Mouse (Mus musculus) olfactory bulb, adult 2 months (tissue): Measurements from ENCODE around the gene Emc10. TPM values are rescaled to one million over a fixed set of nuclear protein-coding genes. Genes with fewer than 3 reads are reported as not detected.

ENCODE experiments used
- H3K27ac ChIP-seq: fragments of 200-500 bp; 2 replicates; pipeline ENCODE4 v1.5.1; 2012; ENCODE audit warnings: low read depth, low read length; ENCODE audit not compliant: insufficient read depth
- H3K4me1 ChIP-seq: fragments of 200-500 bp; 2 replicates; pipeline ENCODE4 v1.6.1; 2012; ENCODE audit warnings: low read length; ENCODE audit not compliant: control insufficient read depth, insufficient read depth
- H3K4me3 ChIP-seq: fragments of 200-500 bp; 2 replicates; pipeline ENCODE4 v1.5.1; 2012; ENCODE audit warnings: mild to moderate bottlenecking, low read depth, low read length, moderate library complexity; ENCODE audit not compliant: insufficient read depth
- CTCF ChIP-seq: fragments of 200-500 bp; IDR thresholded peaks from 2 replicates; pipeline ENCODE4 v1.5.1; 2012; ENCODE audit warnings: low read depth, mild to moderate bottlenecking, low read length, moderate library complexity; ENCODE audit not compliant: insufficient read depth
- POLR2A ChIP-seq: fragments of 200-500 bp; IDR thresholded peaks from 2 replicates; pipeline ENCODE4 v1.6.1; 2012; ENCODE audit warnings: mild to moderate bottlenecking, low read depth, low read length, moderate library complexity; ENCODE audit not compliant: insufficient read depth
- WGBS: fragments of 180-500 bp; shearing (Covaris S2); methylation state at CpG from one replicate; pipeline ENCODE4 v1.1.7; 2018; 5-methylcytosine and 5-hydroxymethylcytosine counted together
- polyA plus RNA-seq: library from polyadenylated mRNA; stranded (reverse); fragments of >200 nt; gene quantifications from 2 replicates; pipeline ENCODE4 v1.2.4, GENCODE M21; 2012; ENCODE audit warnings: low replicate concordance; ENCODE audit not compliant: missing spikeins, insufficient read depth, insufficient read length

Gene Emc10
- polyA plus RNA-seq, 1 experiment: not detected

GRCm38 (mm10) chr7:44462218-44463055 lies 33.9 kb downstream of the Emc10 start:
- H3K27ac ChIP-seq: no peak overlapping the region
- peaks cover 46% of the 10 kb centered on the region for H3K4me1 ChIP-seq

GRCm38 (mm10) chr7:44461503-44462217 lies 34.7 kb downstream of the Emc10 start:
- Histone ChIP-seq H3K4me3 (no peak overlapping the region), H3K4me1 (peaks cover 41% of the 10 kb centered on the region), H3K27ac (no peak overlapping the region)
- TF ChIP-seq POLR2A: no peak
- no peak for TF ChIP-seq CTCF
- WGBS: 82% methylated on average over 57 of the region's 57 CpGs

More at GRCm38 (mm10) chr7:44462218-44463055, 33.9 kb downstream of the Emc10 start:
- 44% methylated on average over 76 of the region's 77 CpGs for WGBS
- TF ChIP-seq POLR2A: no peak
- TF ChIP-seq CTCF: no peak
- H3K4me3 ChIP-seq: no peak overlapping the region

GRCm38 (mm10) chr7:44460767-44461502 lies 35.4 kb downstream of the Emc10 start:
- WGBS: 84% methylated on average over 31 of the region's 31 CpGs
- TF ChIP-seq POLR2A (no peak), CTCF (no peak)
- no peak overlapping the region for H3K27ac ChIP-seq
- H3K4me1 ChIP-seq: peaks cover 37% of the 10 kb centered on the region
- H3K4me3 ChIP-seq: no peak overlapping the region

GRCm38 (mm10) chr7:44460067-44460466 lies 36.3 kb downstream of the Emc10 start:
- Histone ChIP-seq H3K4me3 (no peak overlapping the region), H3K27ac (no peak overlapping the region), H3K4me1 (peaks cover 33% of the 10 kb centered on the region)
- 70% methylated on average over 6 of the region's 6 CpGs for WGBS
- no peak for TF ChIP-seq POLR2A
- TF ChIP-seq CTCF: no peak

- 94% methylated on average over 1 of the region's 1 CpGs for WGBS
Observed at GRCm38 (mm10) chr7:44456302-44456701, 40.0 kb downstream of the Emc10 start.

GRCm38 (mm10) chr7:44453256-44453655 lies 43.1 kb downstream of the Emc10 start:
- peaks cover 29% of the 10 kb centered on the region for H3K4me1 ChIP-seq
- no peak overlapping the region for H3K27ac ChIP-seq
- no peak overlapping the region for H3K4me3 ChIP-seq
- TF ChIP-seq POLR2A (no peak), CTCF (no peak)
- WGBS: 2% methylated on average over 3 of the region's 3 CpGs

More at GRCm38 (mm10) chr7:44456302-44456701, 40.0 kb downstream of the Emc10 start:
- Histone ChIP-seq H3K4me1 (peaks cover 23% of the 10 kb centered on the region), H3K27ac (no peak overlapping the region), H3K4me3 (no peak overlapping the region)
- TF ChIP-seq POLR2A (no peak), CTCF (no peak)

- no peak for TF ChIP-seq POLR2A
- TF ChIP-seq CTCF: no peak
- Histone ChIP-seq H3K27ac (peak overlapping the region; percentile 56), H3K4me3 (0 out of 2 replicates have a peak overlapping the region, but pooled peaks have one; percentile 11), H3K4me1 (peaks cover 56% of the 10 kb centered on the region)
- whole genome bisulfite sequencing: 8% methylated on average over 12 of the region's 12 CpGs
Observed at GRCm38 (mm10) chr7:44446070-44446855, 50.1 kb downstream of the Emc10 start.

- 27% methylated on average over 7 of the region's 7 CpGs for WGBS
- Histone ChIP-seq H3K4me3 (peak overlapping the region; percentile 5), H3K4me1 (peaks cover 56% of the 10 kb centered on the region), H3K27ac (peak overlapping the region; percentile 21; the same call in 1 of the 2 replicates)
- TF ChIP-seq POLR2A (no peak), CTCF (no peak)
Observed at GRCm38 (mm10) chr7:44445528-44445923, 50.8 kb downstream of the Emc10 start.
